Mouse (Mus musculus) myocyte (in vitro differentiated cells): ENCODE data around the gene Crybb1.

Source experiments
- CEBPB ChIP-seq: IDR thresholded peaks from 2 replicates; pipeline ENCODE4 v1.6.1; 2011; ENCODE audit warnings: mild to moderate bottlenecking, moderate library complexity; ENCODE audit not compliant: poor library complexity, insufficient read depth, severe bottlenecking
- E2F4 ChIP-seq: IDR thresholded peaks from one replicate; pipeline ENCODE4 v1.6.1; 2011; ENCODE audit warnings: mild to moderate bottlenecking, control low read depth, moderate library complexity; ENCODE audit not compliant: insufficient read depth
- MAX ChIP-seq: IDR thresholded peaks from one replicate; pipeline ENCODE4 v1.6.1; 2011; ENCODE audit warnings: low read depth, mild to moderate bottlenecking, control low read depth
- MYOD1 ChIP-seq, 3 experiments: IDR thresholded peaks; one replicate each; pipeline ENCODE4 v1.6.1; 2011; ENCODE audit warnings: control low read depth in 2 of 3, low read depth in 2 of 3, mild to moderate bottlenecking in 2 of 3, moderate library complexity in 1 of 3; ENCODE audit not compliant: insufficient read length in 2 of 3, control insufficient read depth in 1 of 3
- MYOG ChIP-seq, 3 experiments: IDR thresholded peaks; one replicate each; pipeline ENCODE4 v1.6.1; 2011; ENCODE audit warnings: control low read depth in 2 of 3, low read depth in 2 of 3, mild to moderate bottlenecking in 2 of 3; ENCODE audit not compliant: insufficient read length in 2 of 3, control insufficient read depth in 1 of 3, insufficient read depth in 1 of 3
- POLR2A ChIP-seq: IDR thresholded peaks from one replicate; pipeline ENCODE4 v1.6.1; 2011; ENCODE audit warnings: low read depth, mild to moderate bottlenecking, control low read depth, moderate library complexity; ENCODE audit not compliant: insufficient read length
- POLR2AphosphoS2 ChIP-seq: IDR thresholded peaks from one replicate; pipeline ENCODE4 v1.6.1; 2011; ENCODE audit warnings: low read depth, control low read depth; ENCODE audit not compliant: insufficient read length
- TCF12 ChIP-seq: IDR thresholded peaks from one replicate; pipeline ENCODE4 v1.6.1; 2011; ENCODE audit warnings: mild to moderate bottlenecking, control low read depth; ENCODE audit not compliant: poor library complexity, insufficient read depth, severe bottlenecking
- TCF3 ChIP-seq: IDR thresholded peaks from one replicate; pipeline ENCODE4 v1.6.1; 2011; ENCODE audit warnings: low read depth, control low read depth; ENCODE audit not compliant: insufficient read length
- USF1 ChIP-seq: IDR thresholded peaks from one replicate; pipeline ENCODE4 v1.6.1; 2011; ENCODE audit warnings: low read depth, mild to moderate bottlenecking, control low read depth, moderate library complexity

DNA sequence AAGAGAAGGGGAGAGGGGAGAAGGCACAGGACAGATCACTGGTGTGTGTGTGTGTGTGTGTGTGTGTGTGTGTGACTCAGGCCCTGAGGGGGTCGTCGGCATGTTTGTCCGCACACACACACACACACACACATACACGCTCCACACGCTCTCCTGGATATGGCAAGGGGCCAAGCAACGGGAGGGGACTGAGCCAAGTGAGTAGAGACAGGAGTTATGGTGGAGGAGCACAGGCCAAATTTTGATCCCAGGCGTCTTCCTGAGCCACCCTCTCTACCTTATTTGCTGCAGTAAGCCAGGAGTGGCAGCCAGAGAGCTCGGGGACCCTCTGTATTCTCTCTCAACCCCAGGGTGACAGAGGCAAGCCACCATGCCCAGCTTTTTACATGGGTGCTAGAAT is 33.6 kb downstream of the Crybb1 start:
- no peak for TF ChIP-seq MAX
- TF ChIP-seq POLR2A = no peak
- TF ChIP-seq E2F4 = no peak
- TF ChIP-seq TCF12 = no peak
- no peak for TF ChIP-seq CEBPB
- TF ChIP-seq USF1 = no peak
- no peak for TF ChIP-seq TCF3
- TF ChIP-seq MYOG (IDR thresholded peaks at IDR 0.05; ENCODE audit: control insufficient read depth in 1 of 3, insufficient read depth in 1 of 3, insufficient read length in 2 of 3, low read depth in 2 of 3) = no peak
- TF ChIP-seq POLR2AphosphoS2 = no peak
- TF ChIP-seq MYOD1 (IDR thresholded peaks at IDR 0.05; ENCODE audit: control insufficient read depth in 1 of 3, insufficient read length in 2 of 3, low read depth in 2 of 3) = no peak
